Mouse (Mus musculus) Muller cell, postnatal 12 days (primary cell): ENCODE measurements at regions not wholly inside any gene's neighbourhood (a gene's known extent, or its start where the extent isn't known, plus 50 kb on each side); places are given as distances from the start of the nearest gene placed in this dataset.

ENCODE experiments used
- DNase-seq: peaks from one replicate; pipeline ENCODE4 v3.0.0-alpha.2; 2015; ENCODE audit errors: inconsistent ontology term

DNA sequence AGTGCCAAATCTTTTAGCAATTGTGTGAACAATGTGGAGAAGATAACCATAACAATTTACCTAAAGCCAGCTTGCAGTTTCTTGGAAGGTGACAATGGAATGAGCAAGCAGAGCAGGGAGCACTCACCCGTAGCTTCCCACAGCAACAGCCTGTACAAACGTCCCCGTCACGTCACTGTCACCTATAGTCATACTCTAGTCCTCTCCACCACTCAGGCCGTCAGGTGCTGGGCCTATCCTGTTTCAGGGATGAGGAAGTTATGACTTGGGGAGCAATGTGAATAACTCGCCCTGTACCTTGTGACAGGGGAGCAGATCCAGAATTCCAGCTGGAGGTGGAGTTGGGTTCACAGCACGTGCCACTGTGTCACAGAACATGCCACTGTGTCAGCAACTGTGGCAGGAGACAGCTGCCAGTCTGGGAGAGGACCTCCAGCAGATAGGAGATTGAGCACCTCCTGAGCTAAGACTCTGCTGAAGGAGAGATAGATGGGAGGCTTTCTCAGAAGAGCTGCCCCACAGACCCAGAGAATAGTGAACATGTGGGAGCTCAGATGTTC, 73.4 kb upstream of the Egln3 start:
- DNase-seq: no peak

DNA sequence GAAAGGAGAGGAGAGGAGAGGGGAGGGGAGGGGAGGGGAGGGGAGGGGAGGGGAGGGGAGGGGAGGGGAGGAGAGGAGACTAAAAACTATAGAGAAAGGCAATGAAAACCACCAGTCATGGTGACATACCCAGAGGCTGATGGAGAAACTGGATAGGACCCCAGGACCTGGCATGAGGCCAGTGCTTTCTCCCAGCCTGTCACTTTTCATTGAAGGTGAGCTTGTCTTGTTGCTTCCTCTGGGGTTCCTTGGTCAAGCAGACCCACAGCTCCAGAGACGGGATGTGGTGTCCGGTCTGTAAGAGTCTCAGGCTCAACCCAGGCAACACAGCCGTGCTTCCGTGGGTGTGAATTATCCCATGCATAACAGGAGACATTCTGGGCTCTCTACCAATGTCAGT, 69.8 kb upstream of the Egln3 start:
- no peak for DNase-seq

DNA sequence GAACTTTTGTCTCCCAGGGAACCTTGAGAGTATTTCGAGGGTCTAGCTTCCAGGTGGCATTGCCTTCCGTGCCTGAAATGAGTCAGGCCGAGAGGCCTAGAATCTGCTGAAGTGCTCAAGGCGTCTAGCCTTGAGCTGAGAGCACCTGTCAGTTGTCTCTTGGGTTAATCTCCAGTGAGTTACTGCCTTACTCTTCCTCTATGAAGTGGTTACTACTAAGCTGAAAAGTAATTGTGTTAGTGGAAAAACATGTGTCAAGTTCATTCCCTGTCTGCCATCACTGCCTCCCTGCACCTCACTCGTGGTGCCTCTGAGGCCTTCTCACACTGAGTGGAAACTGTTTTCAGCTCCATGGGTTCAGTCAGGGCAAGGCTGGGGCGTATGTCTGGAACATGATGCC, 69.0 kb upstream of the Egln3 start:
- DNase-seq: no peak

DNA sequence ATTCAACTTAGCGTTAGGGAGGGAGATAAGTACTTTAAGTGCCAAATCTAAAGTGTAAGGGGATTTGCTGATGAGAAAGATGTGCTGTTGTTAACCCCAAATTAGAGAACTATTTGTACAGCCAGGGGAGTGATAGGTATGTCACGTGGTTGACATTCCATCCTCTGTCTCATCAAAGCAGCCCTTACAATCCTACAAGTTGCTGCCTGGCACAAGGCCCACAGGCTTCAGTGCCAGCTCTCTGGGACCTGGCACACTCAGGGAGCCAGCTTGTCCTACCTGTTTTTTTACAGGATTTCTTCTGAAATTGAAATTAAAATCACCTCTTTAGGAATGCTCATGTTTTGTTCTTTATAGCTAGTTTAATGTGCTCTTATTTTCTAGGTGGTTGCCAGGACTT, 68.6 kb upstream of the Egln3 start:
- peak; percentile 39 for DNase-seq

DNA sequence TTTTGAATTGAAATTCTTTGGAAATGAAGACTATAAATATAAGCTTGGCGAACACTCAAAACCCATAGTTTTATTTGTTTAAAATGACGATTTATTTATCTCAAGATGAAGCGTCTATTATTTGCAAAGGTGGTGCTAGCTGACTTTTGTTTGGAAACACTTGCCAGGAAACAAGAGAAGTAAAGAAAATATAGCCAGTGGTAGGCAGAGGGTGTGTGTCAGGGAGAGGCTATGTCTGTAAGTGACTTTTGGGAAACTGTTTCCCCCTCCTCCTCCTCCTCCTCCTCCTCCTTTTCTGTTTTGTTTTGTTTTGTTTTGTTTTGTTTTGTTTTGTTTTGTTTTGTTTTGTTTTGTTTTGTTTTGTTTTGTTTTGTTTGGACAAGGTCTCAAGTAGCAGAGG, 62.2 kb upstream of the Egln3 start:
- DNase-seq: no peak

DNA sequence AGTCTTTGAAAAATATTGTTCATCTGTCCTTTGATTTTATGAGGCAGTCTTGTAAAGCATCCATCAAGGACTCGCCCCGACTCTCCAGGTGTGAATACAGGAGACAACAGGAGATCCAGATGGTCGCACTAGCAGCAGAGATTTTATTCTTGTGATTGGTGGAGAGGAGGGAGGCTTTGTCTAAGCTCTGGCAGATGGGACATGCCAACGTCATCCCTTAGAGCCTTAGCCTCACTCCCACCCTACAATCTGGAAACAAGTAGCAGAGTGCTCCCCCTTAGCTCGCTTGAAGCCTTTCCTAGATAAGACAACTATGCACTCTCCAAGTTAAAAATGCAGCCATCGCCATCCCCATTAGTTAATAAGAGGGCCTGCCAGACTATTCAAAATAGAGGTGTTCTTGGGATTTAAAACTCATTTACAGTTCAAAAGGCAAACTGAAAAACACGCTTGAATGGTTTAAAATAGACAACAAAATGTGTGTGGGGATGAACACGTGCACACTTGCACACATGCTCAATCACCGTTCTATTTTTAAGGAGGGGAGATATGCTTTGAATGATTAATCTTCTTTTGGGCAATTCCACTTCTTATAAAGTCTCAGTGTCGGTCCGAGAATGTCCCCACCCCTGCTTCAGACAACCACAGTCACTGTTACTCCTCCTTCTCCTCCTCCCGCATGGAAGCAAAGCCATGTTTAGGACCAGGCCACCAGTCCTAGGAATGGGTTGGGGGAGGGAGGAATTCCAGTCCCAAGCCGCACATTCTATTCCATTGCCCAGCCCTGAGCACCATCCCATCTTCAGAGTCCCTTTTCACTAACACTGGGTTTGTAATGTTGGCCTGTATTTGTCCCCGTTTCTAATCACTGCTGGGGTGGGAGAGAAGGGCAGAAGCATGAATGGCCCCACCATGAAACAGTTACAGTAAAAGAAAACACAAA, 61.5 kb upstream of the Egln3 start:
- no peak for DNase-seq

DNA sequence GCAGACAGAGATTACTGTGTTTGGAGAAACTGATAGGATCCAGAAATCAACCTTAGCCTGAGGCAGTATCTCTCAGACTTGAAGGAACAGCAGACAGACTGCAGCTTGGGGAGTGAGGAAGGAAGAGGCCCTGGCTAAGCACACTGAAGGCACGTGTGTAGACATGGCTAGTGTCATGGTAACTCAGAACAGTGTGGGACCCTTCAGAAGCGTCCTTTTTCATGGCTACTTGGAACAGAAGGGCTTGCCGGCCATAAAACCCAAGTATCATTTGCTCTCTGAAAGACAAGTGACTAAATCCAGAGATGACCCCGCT, 60.7 kb upstream of the Egln3 start:
- no peak for DNase-seq

DNA sequence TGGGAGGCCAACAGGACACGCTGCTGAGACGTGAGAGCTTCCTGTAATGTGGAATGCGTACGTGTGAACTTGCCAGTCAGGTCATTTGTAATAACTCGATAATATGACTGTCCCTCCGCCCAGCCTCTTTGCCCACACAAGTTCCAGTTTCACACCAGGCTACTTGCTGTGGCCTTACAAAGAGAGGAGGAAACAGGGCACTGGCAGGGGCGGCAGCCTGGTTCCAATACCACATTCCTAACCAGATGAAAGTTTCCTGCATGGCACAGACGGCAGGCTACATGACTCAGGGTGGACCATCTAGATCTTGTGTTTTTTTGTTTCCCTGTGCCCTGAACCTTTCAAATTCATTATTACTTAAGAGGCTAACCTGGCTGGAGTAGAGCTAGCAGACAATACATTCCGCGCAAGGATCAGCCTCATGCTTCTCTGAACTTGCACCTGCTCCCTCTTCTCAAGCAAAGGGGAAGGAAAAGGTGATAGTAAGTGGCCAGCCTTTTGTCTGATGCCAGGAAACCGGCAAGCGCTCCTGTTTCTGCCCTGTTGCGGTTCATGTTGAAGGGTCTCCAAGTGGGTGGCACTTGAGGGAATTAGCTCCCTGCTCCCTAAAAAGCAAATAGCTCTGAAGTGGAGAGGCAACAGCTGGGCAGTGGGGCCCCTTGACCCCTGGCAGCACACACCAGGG, 60.2 kb upstream of the Egln3 start:
- peak; percentile 37 for DNase-seq

DNA sequence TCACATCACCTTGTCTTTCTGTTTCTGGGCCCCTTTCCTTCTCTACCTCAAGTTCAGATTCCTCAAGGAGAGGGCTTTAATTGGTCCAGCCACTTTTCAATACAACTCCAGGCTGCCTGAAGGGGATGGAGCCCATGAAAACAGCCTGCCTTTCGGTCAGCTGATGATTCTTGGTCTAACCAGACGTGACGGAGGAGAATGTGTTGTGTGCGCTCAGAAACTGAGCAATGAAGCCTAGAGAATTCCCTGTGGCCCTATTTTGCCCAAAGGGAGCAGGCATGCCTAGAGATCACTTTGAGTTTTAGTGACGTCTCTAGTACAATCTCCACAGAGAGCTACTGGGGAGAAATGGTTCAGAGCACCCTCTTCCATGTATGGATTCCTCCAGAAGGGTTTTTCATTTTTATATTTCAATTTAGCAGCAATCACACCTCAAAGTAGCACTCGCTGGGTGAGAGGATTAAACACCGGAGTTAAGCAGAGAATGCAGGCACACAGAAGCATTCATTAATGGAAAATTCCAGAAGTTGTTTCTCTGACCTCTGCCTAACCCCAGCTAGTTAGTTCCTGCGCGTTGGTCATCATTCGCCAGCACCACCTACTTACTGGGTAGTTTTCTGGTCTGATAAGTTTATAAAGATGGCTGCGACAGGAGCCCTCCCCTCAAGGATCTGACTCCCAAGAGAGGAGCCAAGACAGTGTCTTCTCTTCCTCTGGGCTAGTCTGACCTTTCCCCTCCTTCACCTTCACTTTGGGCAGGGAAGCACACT, 58.8 kb upstream of the Egln3 start:
- peak; percentile 67 for DNase-seq

DNA sequence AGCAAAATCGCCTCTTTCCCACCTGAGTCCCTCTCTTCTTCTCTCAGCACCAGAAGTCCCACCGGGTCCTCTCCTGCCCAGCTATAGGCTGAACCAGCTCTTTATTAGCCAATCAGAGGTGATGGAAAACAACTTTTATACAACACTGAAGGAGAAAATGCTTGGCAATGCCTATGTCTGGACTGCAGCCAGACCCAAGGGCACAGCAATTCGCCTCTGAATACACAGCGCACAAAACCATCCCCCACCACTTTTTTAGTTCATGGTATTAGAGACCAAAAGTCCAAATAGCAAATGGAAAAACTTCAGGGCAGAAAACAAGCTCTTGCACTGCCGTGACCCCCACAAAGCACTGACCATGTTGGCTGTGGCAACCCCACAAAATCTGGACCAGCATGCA, 57.8 kb upstream of the Egln3 start:
- no peak for DNase-seq

DNA sequence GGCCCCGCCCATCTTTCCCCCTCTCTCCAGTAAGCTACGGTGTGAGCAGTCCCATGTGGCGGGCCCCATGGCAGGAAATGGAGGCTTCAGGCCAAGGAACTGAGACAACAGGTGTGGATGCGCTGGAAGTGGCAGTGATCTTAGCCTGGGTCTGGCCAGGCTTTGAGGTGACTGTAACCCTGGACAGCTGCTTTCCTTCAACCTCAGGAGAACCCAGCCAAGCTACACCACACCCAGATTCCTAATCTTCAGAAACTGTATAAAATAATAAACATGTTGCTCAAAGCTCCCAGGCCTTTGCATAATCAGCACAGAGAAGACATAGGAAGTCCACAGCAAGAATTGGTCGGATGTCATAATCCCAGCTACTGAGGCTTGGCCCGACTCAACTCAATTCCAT, 56.8 kb upstream of the Egln3 start:
- no peak for DNase-seq

DNA sequence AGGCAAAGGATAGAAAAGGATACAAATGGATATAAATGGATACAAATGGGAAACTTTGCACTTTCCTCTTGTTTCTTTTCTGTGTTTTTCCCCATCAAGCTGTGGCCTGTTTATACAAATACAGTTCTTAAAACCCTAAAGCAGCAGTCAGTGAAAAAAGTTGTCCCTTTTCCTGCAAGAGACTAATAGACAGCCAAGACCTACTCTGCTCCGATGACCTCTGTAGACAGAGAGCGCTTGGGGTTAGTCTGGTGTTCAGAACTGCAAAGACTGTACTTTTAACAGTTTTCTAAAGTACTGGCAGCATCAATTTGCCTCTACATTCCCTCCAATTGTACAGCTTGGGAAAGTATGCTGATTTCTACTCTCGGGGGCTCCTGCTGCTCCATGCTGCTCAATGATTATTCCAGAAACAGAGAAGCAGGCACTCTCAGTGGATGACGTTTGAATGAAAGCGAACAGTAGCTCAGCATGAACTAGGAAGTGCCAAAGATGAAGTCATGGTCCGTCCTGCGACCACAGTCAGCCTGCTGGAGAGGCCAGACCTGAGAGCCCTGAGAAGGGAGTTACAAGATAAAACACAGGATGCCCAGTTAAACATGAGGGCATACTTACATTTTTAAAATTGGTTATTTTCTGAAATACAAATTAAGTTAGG, 54.2 kb upstream of the Egln3 start:
- peak; percentile 75 for DNase-seq

DNA sequence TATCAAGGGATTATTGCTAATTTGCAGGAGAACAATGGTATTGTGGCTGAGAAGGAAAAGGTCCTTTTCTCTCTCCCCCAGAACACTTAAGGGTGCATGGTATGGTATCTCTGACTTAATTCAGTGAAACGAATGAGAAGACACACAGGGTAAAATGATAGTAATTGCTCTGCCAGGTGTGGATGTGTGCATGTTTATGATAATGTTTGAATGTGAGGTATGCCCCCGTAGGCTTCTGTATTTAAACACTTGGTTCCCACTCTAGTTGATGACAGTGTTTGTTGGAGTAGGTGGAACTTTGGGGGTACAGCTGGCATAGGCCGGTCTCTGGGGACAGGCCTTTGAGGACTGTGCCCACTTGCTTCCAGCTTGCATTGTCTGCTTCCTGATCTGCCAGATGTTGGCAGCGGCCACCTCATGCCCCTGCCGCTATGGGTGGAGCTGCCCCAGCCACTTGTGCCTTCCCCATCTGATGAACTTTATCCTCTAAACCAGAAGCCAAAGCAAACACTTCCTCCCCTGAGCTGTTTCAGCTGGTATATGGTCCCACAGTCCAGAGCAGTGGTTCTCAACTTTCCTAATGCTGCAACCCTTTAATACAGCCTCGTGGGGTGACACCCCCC, 53.0 kb upstream of the Egln3 start:
- no peak for DNase-seq
